Mouse (Mus musculus): ENCODE measurements around the gene Ostc. TPM values are rescaled to one million over a fixed set of nuclear protein-coding genes. Genes with fewer than 3 reads are reported as not detected.

Ostc gene
- polyA plus RNA-seq, 2 experiments = 285 to 481 TPM

DNA sequence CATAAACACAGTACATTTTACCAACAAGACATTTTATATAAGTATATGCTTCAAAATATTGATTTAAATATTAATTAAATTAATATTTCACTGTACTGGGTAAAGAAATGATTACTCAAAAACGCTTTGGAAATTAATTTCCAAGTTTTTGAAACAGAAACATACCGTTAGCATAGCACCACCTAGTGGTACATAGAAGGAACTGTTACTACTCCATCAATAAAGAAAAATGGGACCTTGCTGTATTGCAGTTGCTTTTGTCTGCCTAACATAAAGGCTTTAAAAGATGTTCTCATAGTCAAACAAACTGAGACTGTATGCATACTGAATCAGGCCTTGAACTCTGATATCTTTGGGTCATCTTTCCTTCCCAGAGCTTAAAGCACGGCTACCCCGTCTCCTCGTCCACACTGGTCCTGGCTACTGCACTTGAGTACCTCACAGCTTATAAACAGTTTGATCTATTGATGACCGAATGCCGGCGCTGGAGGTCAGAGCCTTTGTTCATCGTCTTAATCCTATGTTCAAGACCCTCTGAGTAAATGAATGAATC is 15.1 kb downstream of the Ostc start:
- Histone ChIP-seq H3K4me2 (replicated peaks; ENCODE audit: low read depth, low read length, severe bottlenecking) (no peak overlapping the region), H3K36me3 (ENCODE audit: control insufficient read depth, insufficient read depth, low read length) (peaks cover 29% of the 10 kb centered on the region), H3K9ac (ENCODE audit: low read depth, low read length, severe bottlenecking) (no peak overlapping the region), H3K27ac (replicated peaks; ENCODE audit: low read depth, low read length) (no peak overlapping the region), H3K27me3 (ENCODE audit: control insufficient read depth, insufficient read depth, low read length) (no peaks in the 10 kb centered on the region), H3K4me1 (ENCODE audit: control insufficient read depth, insufficient read depth, low read length) (peaks cover 8% of the 10 kb centered on the region; the same call in 1 of the 2 replicates), H3K9me3 (ENCODE audit: control insufficient read depth, low read length) (no peaks in the 10 kb centered on the region), H3K4me3 (replicated peaks; ENCODE audit: low read length) (no peak overlapping the region)
- WGBS = 62% methylated on average over 9 of the region's 9 CpGs
- DNase-seq (ENCODE audit: low spot score) = peak; percentile 69
- no peak for ATAC-seq (ENCODE audit: low FRiP score, low read depth)
- no peak for TF ChIP-seq POLR2A (IDR thresholded peaks at IDR 0.05; ENCODE audit: borderline replicate concordance, extremely low read depth, insufficient read depth, insufficient read length)

DNA sequence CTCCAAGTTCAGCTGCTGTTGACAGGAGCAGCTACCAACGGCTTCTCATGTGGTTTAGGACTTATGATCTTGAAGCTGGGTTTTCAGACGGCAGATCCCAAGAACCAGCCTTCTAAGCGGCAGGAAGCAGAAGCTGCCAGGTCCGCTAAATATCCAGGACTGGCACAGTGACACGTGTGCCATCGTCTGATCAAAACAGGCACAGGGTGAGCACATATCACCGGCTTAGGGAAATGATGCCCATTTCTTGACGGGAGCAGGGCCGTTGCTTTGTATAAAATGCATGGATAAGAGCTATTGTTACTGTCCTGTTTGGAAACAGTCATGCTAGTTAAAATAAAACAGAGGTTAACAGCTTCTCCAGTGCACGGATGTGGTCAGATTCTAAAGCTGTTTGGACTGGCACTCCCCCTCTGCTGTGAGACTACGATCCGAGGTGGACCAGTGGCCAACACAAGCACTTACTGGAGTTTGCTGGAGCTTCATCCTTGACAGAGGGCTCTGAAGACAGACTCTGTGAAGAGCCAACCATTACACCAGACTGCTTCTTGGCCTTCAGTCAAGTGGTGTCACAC is 17.6 kb downstream of the Ostc start:
- Histone ChIP-seq H3K27me3 (ENCODE audit: control insufficient read depth, insufficient read depth, low read length) (no peaks in the 10 kb centered on the region), H3K27ac (replicated peaks; ENCODE audit: low read depth, low read length) (no peak overlapping the region), H3K36me3 (ENCODE audit: control insufficient read depth, insufficient read depth, low read length) (peaks cover 19% of the 10 kb centered on the region), H3K9ac (ENCODE audit: low read depth, low read length, severe bottlenecking) (0 out of 2 replicates have a peak overlapping the region, but pooled peaks have one; percentile 12), H3K9me3 (ENCODE audit: control insufficient read depth, low read length) (no peaks in the 10 kb centered on the region), H3K4me2 (replicated peaks; ENCODE audit: low read depth, low read length, severe bottlenecking) (peak overlapping the region; percentile 41), H3K4me3 (replicated peaks; ENCODE audit: low read length) (peak overlapping the region; percentile 28; the same call in 1 of the 2 replicates), H3K4me1 (ENCODE audit: control insufficient read depth, insufficient read depth, low read length) (peaks cover 8% of the 10 kb centered on the region; the same call in 1 of the 2 replicates)
- ATAC-seq (ENCODE audit: low FRiP score, low read depth) (no peak), DNase-seq (ENCODE audit: low spot score) (no peak)
- no peak for TF ChIP-seq POLR2A (IDR thresholded peaks at IDR 0.05; ENCODE audit: borderline replicate concordance, extremely low read depth, insufficient read depth, insufficient read length)
- 46% methylated on average over 12 of the region's 12 CpGs for WGBS

DNA sequence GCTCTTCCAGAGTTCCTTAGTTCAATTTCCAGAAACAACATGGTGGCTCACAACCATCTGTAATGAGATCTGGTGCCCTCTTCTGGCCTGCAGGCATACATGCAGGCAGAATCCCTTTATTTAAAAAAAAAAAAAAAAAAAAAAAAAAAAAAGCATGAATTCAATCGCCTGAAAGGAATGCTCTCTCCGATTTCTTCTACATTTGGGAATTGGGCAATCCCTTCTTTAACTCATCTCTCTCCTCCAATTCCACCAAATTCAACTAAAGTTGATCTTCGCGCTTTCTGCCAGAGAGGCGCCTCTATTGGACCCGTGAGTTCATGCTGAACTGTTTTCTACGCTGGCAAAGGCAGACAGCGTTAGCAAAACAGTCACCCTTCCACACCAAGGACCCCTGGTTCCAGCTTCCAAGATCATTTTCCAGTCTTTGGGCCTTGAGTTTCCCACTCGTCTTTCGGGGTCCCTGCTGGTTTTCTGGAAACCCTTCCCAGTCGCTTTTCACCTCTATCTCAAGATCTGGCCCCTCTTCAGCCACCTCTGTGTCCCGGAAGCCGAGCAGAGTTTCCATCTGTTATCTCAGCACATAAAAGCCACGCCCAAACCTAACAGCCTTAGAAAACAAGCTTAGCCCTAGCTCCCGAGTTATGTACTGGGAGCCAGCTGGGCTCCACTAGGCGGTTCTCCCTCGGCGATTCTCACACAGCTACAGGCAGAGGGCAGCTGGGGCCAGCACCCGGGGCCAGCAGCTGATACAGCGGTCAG is 18.2 kb downstream of the Ostc start:
- ATAC-seq (ENCODE audit: low FRiP score, low read depth) (peak; percentile 73), DNase-seq (ENCODE audit: low spot score) (peak; percentile 68)
- Histone ChIP-seq H3K27me3 (ENCODE audit: control insufficient read depth, insufficient read depth, low read length) (no peaks in the 10 kb centered on the region), H3K4me2 (replicated peaks; ENCODE audit: low read depth, low read length, severe bottlenecking) (peak overlapping the region; percentile 41), H3K4me1 (ENCODE audit: control insufficient read depth, insufficient read depth, low read length) (peaks cover 8% of the 10 kb centered on the region; the same call in 1 of the 2 replicates), H3K36me3 (ENCODE audit: control insufficient read depth, insufficient read depth, low read length) (peaks cover 14% of the 10 kb centered on the region), H3K9ac (ENCODE audit: low read depth, low read length, severe bottlenecking) (0 out of 2 replicates have a peak overlapping the region, but pooled peaks have one; percentile 12), H3K4me3 (replicated peaks; ENCODE audit: low read length) (peak overlapping the region; percentile 28), H3K9me3 (ENCODE audit: control insufficient read depth, low read length) (no peaks in the 10 kb centered on the region), H3K27ac (replicated peaks; ENCODE audit: low read depth, low read length) (no peak overlapping the region)
- no peak for TF ChIP-seq POLR2A (IDR thresholded peaks at IDR 0.05; ENCODE audit: borderline replicate concordance, extremely low read depth, insufficient read depth, insufficient read length)
- 10% methylated on average over 20 of the region's 20 CpGs for WGBS

DNA sequence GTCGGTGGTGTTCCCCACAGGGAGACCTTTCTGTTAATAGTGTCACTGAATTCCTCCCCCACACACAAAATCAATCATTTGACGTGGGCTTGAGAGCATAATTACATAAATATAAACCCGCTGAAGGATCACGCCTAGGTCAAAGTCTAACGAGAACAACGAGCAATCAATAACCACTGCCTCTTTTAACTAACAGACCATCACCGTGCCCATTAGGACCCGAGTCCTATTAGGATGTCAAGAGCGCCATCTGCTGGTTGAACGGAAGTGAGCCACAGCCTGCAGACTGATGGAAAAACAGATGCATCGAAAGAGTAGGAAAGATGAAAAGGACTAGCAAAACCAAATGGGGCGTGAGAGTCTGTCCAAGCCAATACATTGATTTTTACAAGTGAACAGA is 19.6 kb downstream of the Ostc start:
- no peak overlapping the region for H3K4me3 ChIP-seq (replicated peaks; ENCODE audit: low read length)
- no peak overlapping the region for H3K9ac ChIP-seq (ENCODE audit: low read depth, low read length, severe bottlenecking)
- H3K27ac ChIP-seq (replicated peaks; ENCODE audit: low read depth, low read length) = no peak overlapping the region
- H3K36me3 ChIP-seq (ENCODE audit: control insufficient read depth, insufficient read depth, low read length) = peaks cover 2% of the 10 kb centered on the region
- no peak for TF ChIP-seq POLR2A (IDR thresholded peaks at IDR 0.05; ENCODE audit: borderline replicate concordance, extremely low read depth, insufficient read depth, insufficient read length)
- DNase-seq (ENCODE audit: low spot score) (peak; percentile 88), ATAC-seq (ENCODE audit: low FRiP score, low read depth) (no peak)
- H3K9me3 ChIP-seq (ENCODE audit: control insufficient read depth, low read length) = no peaks in the 10 kb centered on the region
- no peaks in the 10 kb centered on the region for H3K27me3 ChIP-seq (ENCODE audit: control insufficient read depth, insufficient read depth, low read length)
- H3K4me1 ChIP-seq (ENCODE audit: control insufficient read depth, insufficient read depth, low read length) = peaks cover 8% of the 10 kb centered on the region; the same call in 1 of the 2 replicates
- 0 out of 2 replicates have a peak overlapping the region, but pooled peaks have one; percentile 21 for H3K4me2 ChIP-seq (replicated peaks; ENCODE audit: low read depth, low read length, severe bottlenecking)
- 9% methylated on average over 12 of the region's 12 CpGs for WGBS

- ATAC-seq (ENCODE audit: low FRiP score, low read depth) (no peak), DNase-seq (ENCODE audit: low spot score) (no peak)
- Histone ChIP-seq H3K4me2 (replicated peaks; ENCODE audit: low read depth, low read length, severe bottlenecking) (no peak overlapping the region), H3K9ac (ENCODE audit: low read depth, low read length, severe bottlenecking) (no peak overlapping the region), H3K27ac (replicated peaks; ENCODE audit: low read depth, low read length) (no peak overlapping the region), H3K4me3 (replicated peaks; ENCODE audit: low read length) (no peak overlapping the region), H3K27me3 (ENCODE audit: control insufficient read depth, insufficient read depth, low read length) (no peaks in the 10 kb centered on the region), H3K36me3 (ENCODE audit: control insufficient read depth, insufficient read depth, low read length) (no peaks in the 10 kb centered on the region), H3K9me3 (ENCODE audit: control insufficient read depth, low read length) (no peaks in the 10 kb centered on the region), H3K4me1 (ENCODE audit: control insufficient read depth, insufficient read depth, low read length) (peaks cover 8% of the 10 kb centered on the region; the same call in 1 of the 2 replicates)
- WGBS = 100% methylated on average over 1 of the region's 1 CpGs
- no peak for TF ChIP-seq POLR2A (IDR thresholded peaks at IDR 0.05; ENCODE audit: borderline replicate concordance, extremely low read depth, insufficient read depth, insufficient read length)
These were observed 22.2 kb downstream of the Ostc start for GRCm38 (mm10) chr3:130687051-130687450.

Measured in limb, embryonic 14.5 days (tissue).